Mouse (Mus musculus): ENCODE results near the gene Slc46a1. TPM values are rescaled to one million over a fixed set of nuclear protein-coding genes. Genes with fewer than 3 reads are reported as not detected.
A peak's percentile ranks its signal among the peaks of the same experiment; 100 is the strongest.

Gene Slc46a1
- total and polyA plus RNA-seq, 3 experiments, result 4.4 to 6.1 (median 6.0) TPM

DNA sequence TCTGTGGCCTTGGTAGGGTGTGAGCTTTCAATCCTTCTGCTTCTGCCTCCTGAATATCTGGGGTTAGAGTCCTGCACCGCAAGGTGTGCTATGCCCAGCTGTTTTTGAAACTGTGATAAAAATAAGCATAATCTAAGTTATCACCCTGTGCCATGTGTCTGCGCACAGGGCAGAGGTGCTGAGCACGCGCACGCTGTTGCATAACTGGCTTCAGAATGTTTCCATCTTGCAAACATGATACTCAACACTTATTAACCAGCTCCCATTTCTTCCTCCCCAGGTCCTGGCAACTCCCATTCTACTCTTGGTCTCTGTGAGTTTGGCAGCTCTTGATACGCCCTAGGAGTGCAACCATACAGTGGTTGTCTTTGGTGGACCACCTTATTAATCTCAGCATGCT is 37.8 kb upstream of the Slc46a1 start:
- H3K4me3 ChIP-seq (replicated peaks in 1 of 3; ENCODE audit: low read depth in 2 of 3, low read length in 2 of 3, poor library complexity in 1 of 3), result no peak overlapping the region
- no peak overlapping the region for H3K4me2 ChIP-seq (ENCODE audit: insufficient read depth, low read depth, poor library complexity, severe bottlenecking)
- no peaks in the 10 kb centered on the region for H3K36me3 ChIP-seq (replicated peaks in 1 of 2; ENCODE audit: control insufficient read depth in 1 of 2, insufficient read depth in 1 of 2, low read length in 1 of 2)
- H3K9me3 ChIP-seq (replicated peaks; ENCODE audit: low read length), result no peaks in the 10 kb centered on the region
- in situ Hi-C loops (cut with MboI; ENCODE audit: low pct_ligation_motif_present, low pct_unique_long_range_greater_than_20kb, low sequenced_read_pairs) (no loop called here), dilution Hi-C loops (cut with MboI; ENCODE audit: extremely low pct_ligation_motif_present, extremely low pct_unique_long_range_greater_than_20kb, low sequenced_read_pairs) (no loop called here)
- DNase-seq (ENCODE audit: extremely low read depth), result no peak
- no peak overlapping the region for H3K9ac ChIP-seq (ENCODE audit: insufficient read depth, low read depth)
- H3K27me3 ChIP-seq (replicated peaks), result peaks cover 44% of the 10 kb centered on the region
- H3K79me2 ChIP-seq (replicated peaks; ENCODE audit: control insufficient read depth, extremely low read depth, insufficient read depth, poor library complexity, severe bottlenecking), result no peaks in the 10 kb centered on the region
- TF ChIP-seq ETS1 (conservative IDR thresholded peaks at IDR 0.05; ENCODE audit: low read depth, low read length) (no peak), ZC3H11A (IDR thresholded peaks at IDR 0.05; ENCODE audit: low read depth, low read length) (no peak), MYC (IDR thresholded peaks at IDR 0.05; ENCODE audit: low read depth, low read length) (no peak), JUN (IDR thresholded peaks at IDR 0.05; ENCODE audit: insufficient read depth, low read depth, low read length) (no peak), CHD2 (IDR thresholded peaks at IDR 0.05; ENCODE audit: low read length) (no peak), ZMIZ1 (IDR thresholded peaks at IDR 0.05; ENCODE audit: low read depth, low read length) (no peak), TCF12 (IDR thresholded peaks at IDR 0.05; ENCODE audit: low read depth, low read length) (no peak), USF2 (conservative IDR thresholded peaks at IDR 0.05; ENCODE audit: low read depth, low read length) (no peak), MAZ (IDR thresholded peaks at IDR 0.05; ENCODE audit: low read depth, low read length) (no peak), GABPA (IDR thresholded peaks at IDR 0.05; ENCODE audit: insufficient replicate concordance, low read depth, low read length) (no peak)
- no peak overlapping the region for H3K27ac ChIP-seq (ENCODE audit: insufficient read depth, low read depth)
- peaks cover 0 to 4% of the 10 kb centered on the region in 2 experiments; a peak in 1 of 4 replicates for H3K4me1 ChIP-seq (ENCODE audit: control insufficient read depth in 1 of 2, insufficient read depth in 2 of 2)

GRCm38 (mm10) chr11:78428309-78428708 is 37.2 kb upstream of the Slc46a1 start:
- Histone ChIP-seq H3K9me3 (replicated peaks; ENCODE audit: low read length) (no peaks in the 10 kb centered on the region), H3K27me3 (replicated peaks) (peaks cover 41% of the 10 kb centered on the region), H3K27ac (ENCODE audit: insufficient read depth, low read depth) (no peak overlapping the region), H3K4me2 (ENCODE audit: insufficient read depth, low read depth, poor library complexity, severe bottlenecking) (no peak overlapping the region), H3K4me3 (replicated peaks in 1 of 3; ENCODE audit: low read depth in 2 of 3, low read length in 2 of 3, poor library complexity in 1 of 3) (no peak overlapping the region), H3K36me3 (replicated peaks in 1 of 2; ENCODE audit: control insufficient read depth in 1 of 2, insufficient read depth in 1 of 2, low read length in 1 of 2) (no peaks in the 10 kb centered on the region), H3K4me1 (ENCODE audit: control insufficient read depth in 1 of 2, insufficient read depth in 2 of 2) (peaks cover 0 to 4% of the 10 kb centered on the region in 2 experiments; a peak in 1 of 4 replicates), H3K79me2 (replicated peaks; ENCODE audit: control insufficient read depth, extremely low read depth, insufficient read depth, poor library complexity, severe bottlenecking) (no peaks in the 10 kb centered on the region), H3K9ac (ENCODE audit: insufficient read depth, low read depth) (no peak overlapping the region)
- dilution Hi-C loops (cut with MboI; ENCODE audit: extremely low pct_ligation_motif_present, extremely low pct_unique_long_range_greater_than_20kb, low sequenced_read_pairs), result no loop called here
- TF ChIP-seq CTCF (conservative IDR thresholded peaks at IDR 0.05 in 1 of 2, IDR thresholded peaks at IDR 0.05 in 1 of 2; ENCODE audit: low read depth in 2 of 2, low read length in 2 of 2) (peak in 1 of 2 experiments; percentile 18; a peak in 1 of 4 replicates), NELFE (IDR thresholded peaks at IDR 0.05; ENCODE audit: low read depth, low read length) (no peak)
- in situ Hi-C loops (cut with MboI; ENCODE audit: low pct_ligation_motif_present, low pct_unique_long_range_greater_than_20kb, low sequenced_read_pairs), result no loop called here
- DNase-seq (ENCODE audit: extremely low read depth), result no peak

DNA sequence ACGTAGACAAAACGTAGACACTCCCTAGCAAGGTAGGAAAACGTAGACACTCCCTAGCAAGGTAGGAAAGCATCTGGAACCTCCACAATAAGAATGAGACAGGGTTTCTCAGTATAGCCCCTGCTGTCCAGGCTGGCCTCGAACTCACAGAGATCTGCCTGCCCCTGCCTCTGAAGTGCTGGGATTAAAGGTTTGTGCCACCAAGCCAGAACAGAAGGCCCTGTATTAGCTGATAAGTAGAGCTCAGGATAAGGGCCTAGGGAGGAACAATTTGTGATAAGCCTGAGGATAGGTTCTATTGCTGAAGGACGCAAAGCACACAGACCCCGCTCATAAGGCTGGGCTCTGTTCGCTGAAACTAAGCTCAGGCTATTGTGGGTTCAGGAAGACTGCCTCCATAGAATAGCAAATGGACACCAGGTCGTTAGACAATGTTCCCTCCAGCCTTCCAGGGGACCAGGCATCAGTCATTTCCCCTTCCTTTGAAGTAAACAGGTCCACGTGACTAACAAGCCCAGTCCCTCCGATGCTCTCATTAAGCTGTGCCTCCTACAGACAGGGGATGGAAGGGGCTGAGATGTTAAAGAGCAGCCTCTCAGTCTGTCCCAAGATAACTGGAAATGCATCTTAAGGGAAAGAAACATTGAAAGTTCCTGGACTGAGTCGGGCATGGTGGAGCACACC is 35.2 kb upstream of the Slc46a1 start:
- no peak overlapping the region for H3K9ac ChIP-seq (ENCODE audit: insufficient read depth, low read depth)
- peaks cover 11 to 23% of the 10 kb centered on the region in 2 experiments for H3K4me1 ChIP-seq (ENCODE audit: control insufficient read depth in 1 of 2, insufficient read depth in 2 of 2)
- no peak overlapping the region for H3K27ac ChIP-seq (ENCODE audit: insufficient read depth, low read depth)
- no peaks in the 10 kb centered on the region for H3K36me3 ChIP-seq (replicated peaks in 1 of 2; ENCODE audit: control insufficient read depth in 1 of 2, insufficient read depth in 1 of 2, low read length in 1 of 2)
- H3K4me3 ChIP-seq (replicated peaks in 1 of 3; ENCODE audit: low read depth in 2 of 3, low read length in 2 of 3, poor library complexity in 1 of 3), result no peak overlapping the region
- H3K9me3 ChIP-seq (replicated peaks; ENCODE audit: low read length), result no peaks in the 10 kb centered on the region
- dilution Hi-C loops (cut with MboI; ENCODE audit: extremely low pct_ligation_motif_present, extremely low pct_unique_long_range_greater_than_20kb, low sequenced_read_pairs), result no loop called here
- in situ Hi-C loops (cut with MboI; ENCODE audit: low pct_ligation_motif_present, low pct_unique_long_range_greater_than_20kb, low sequenced_read_pairs), result no loop called here
- H3K27me3 ChIP-seq (replicated peaks), result peaks cover 31% of the 10 kb centered on the region
- H3K4me2 ChIP-seq (ENCODE audit: insufficient read depth, low read depth, poor library complexity, severe bottlenecking), result no peak overlapping the region
- no peaks in the 10 kb centered on the region for H3K79me2 ChIP-seq (replicated peaks; ENCODE audit: control insufficient read depth, extremely low read depth, insufficient read depth, poor library complexity, severe bottlenecking)
- DNase-seq (ENCODE audit: extremely low read depth), result no peak
- no peak for TF ChIP-seq MXI1 (IDR thresholded peaks at IDR 0.05; ENCODE audit: low read depth, low read length)
- no peak for TF ChIP-seq ZKSCAN1 (IDR thresholded peaks at IDR 0.05; ENCODE audit: borderline replicate concordance, low read depth, low read length)
- no peak for TF ChIP-seq ZMIZ1 (IDR thresholded peaks at IDR 0.05; ENCODE audit: low read depth, low read length)
- TF ChIP-seq E2F4 (IDR thresholded peaks at IDR 0.05; ENCODE audit: insufficient replicate concordance, low read depth, low read length), result no peak
- no peak for TF ChIP-seq BHLHE40 (IDR thresholded peaks at IDR 0.05; ENCODE audit: low read depth, low read length)
- no peak for TF ChIP-seq RAD21 (IDR thresholded peaks at IDR 0.05; ENCODE audit: low read depth, low read length)
- no peak for TF ChIP-seq PAX5 (IDR thresholded peaks at IDR 0.05; ENCODE audit: low read length)
- no peak for TF ChIP-seq POLR2A (IDR thresholded peaks at IDR 0.05; ENCODE audit: low read depth, low read length)
- no peak for TF ChIP-seq JUND (conservative IDR thresholded peaks at IDR 0.05; ENCODE audit: low read depth, low read length)
- TF ChIP-seq NELFE (IDR thresholded peaks at IDR 0.05; ENCODE audit: low read depth, low read length), result no peak
- TF ChIP-seq USF2 (conservative IDR thresholded peaks at IDR 0.05; ENCODE audit: low read depth, low read length), result no peak
- TF ChIP-seq EP300 (IDR thresholded peaks at IDR 0.05; ENCODE audit: low read length), result no peak
- no peak for TF ChIP-seq ZC3H11A (IDR thresholded peaks at IDR 0.05; ENCODE audit: low read depth, low read length)
- no peak for TF ChIP-seq MAX (IDR thresholded peaks at IDR 0.05; ENCODE audit: low read length)
- TF ChIP-seq CTCF (conservative IDR thresholded peaks at IDR 0.05 in 1 of 2, IDR thresholded peaks at IDR 0.05 in 1 of 2; ENCODE audit: low read depth in 2 of 2, low read length in 2 of 2), result no peak
- no peak for TF ChIP-seq NRF1 (IDR thresholded peaks at IDR 0.05; ENCODE audit: low read depth, low read length)
- TF ChIP-seq MEF2A (IDR thresholded peaks at IDR 0.05; ENCODE audit: borderline replicate concordance, low read depth, low read length), result no peak
- TF ChIP-seq KAT2A (IDR thresholded peaks at IDR 0.05; ENCODE audit: insufficient replicate concordance, low read length), result no peak

Measured in CH12.LX (cell line).